Mouse (Mus musculus) ES-E14 (cell line): ENCODE results near the gene Wwtr1. TPM values are rescaled to one million over a fixed set of nuclear protein-coding genes. Genes with fewer than 3 reads are reported as not detected.

ENCODE experiments used
- DNase-seq: peaks from one replicate; pipeline ENCODE4 v3.0.0-alpha.2; 2013; ENCODE audit warnings: low read depth, low spot score
- H3K27ac ChIP-seq: 2 replicates; pipeline ENCODE4 v1.5.1; 2012; ENCODE audit warnings: low read depth, mild to moderate bottlenecking, low read length, moderate library complexity, mixed read lengths; ENCODE audit not compliant: poor library complexity, insufficient read depth, severe bottlenecking
- H3K36me3 ChIP-seq: 2 replicates; pipeline ENCODE4 v1.6.1; 2012; ENCODE audit warnings: mild to moderate bottlenecking, low read length, moderate library complexity, mixed read lengths; ENCODE audit not compliant: control insufficient read depth, poor library complexity, insufficient read depth, severe bottlenecking
- H3K4me1 ChIP-seq, 2 experiments: fragments of 150-350 bp in 1 of 2; sonication (generic) in 1 of 2; 2 replicates each; pipeline ENCODE4 v1.6.1; 2012; ENCODE audit warnings: low read length in 2 of 2, mild to moderate bottlenecking in 1 of 2, mixed read lengths in 1 of 2; ENCODE audit not compliant: control insufficient read depth in 2 of 2, insufficient read depth in 2 of 2, poor library complexity in 1 of 2
- H3K4me3 ChIP-seq, 2 experiments: fragments of 150-350 bp in 1 of 2; sonication (generic) in 1 of 2; 2 replicates each; pipeline ENCODE4 v1.5.1; 2012; ENCODE audit warnings: low read length in 2 of 2, low read depth in 1 of 2, mild to moderate bottlenecking in 1 of 2, mixed read lengths in 1 of 2; ENCODE audit not compliant: insufficient read depth in 1 of 2, poor library complexity in 1 of 2, severe bottlenecking in 1 of 2
- H3K9ac ChIP-seq: 2 replicates; pipeline ENCODE4 v1.6.1; 2012; ENCODE audit warnings: low read depth, mild to moderate bottlenecking, low read length, mixed read lengths; ENCODE audit not compliant: poor library complexity, insufficient read depth, severe bottlenecking
- H3K9me3 ChIP-seq: fragments of 150-350 bp; sonication (generic); 2 replicates; pipeline ENCODE4 v1.6.1; 2012; ENCODE audit warnings: low read depth, mild to moderate bottlenecking, low read length; ENCODE audit not compliant: control insufficient read depth, insufficient read depth
- CHD2 ChIP-seq: IDR thresholded peaks from 2 replicates; pipeline ENCODE4 v1.6.1; 2014; ENCODE audit warnings: mild to moderate bottlenecking, low read depth, low read length, inconsistent platforms
- HCFC1 ChIP-seq: IDR thresholded peaks from 2 replicates; pipeline ENCODE4 v1.6.1; 2012; ENCODE audit warnings: low read length, inconsistent platforms, borderline replicate concordance; ENCODE audit not compliant: insufficient read depth
- MAFK ChIP-seq: IDR thresholded peaks from 2 replicates; pipeline ENCODE4 v1.6.1; 2014; ENCODE audit warnings: mild to moderate bottlenecking, low read depth, low read length, inconsistent platforms; ENCODE audit not compliant: insufficient read depth
- ZC3H11A ChIP-seq: IDR thresholded peaks from 2 replicates; pipeline ENCODE4 v1.6.1; 2012; ENCODE audit warnings: low read depth, mild to moderate bottlenecking, inconsistent platforms, low read length, borderline replicate concordance
- ZNF384 ChIP-seq: IDR thresholded peaks from 2 replicates; pipeline ENCODE4 v1.6.1; 2012; ENCODE audit warnings: low read depth, low read length, inconsistent platforms
- in situ Hi-C, 2 experiments: fragments of 600-800 bp; cut with MboI; formaldehyde crosslinking; loops; one replicate each; pipeline ENCODE4 v1.15.1; 2025; ENCODE audit warnings: low sequenced_read_pairs in 2 of 2, inconsistent platforms in 1 of 2; ENCODE audit not compliant: unreplicated experiment in 2 of 2
- total RNA-seq: library from RNA; depleted of rRNA; stranded (reverse); fragments of 300-350 nt; gene quantifications from 2 replicates; pipeline ENCODE4 v1.2.3, GENCODE M21; 2012

Gene Wwtr1
- total RNA-seq, 1 experiment = 20.0 TPM

DNA sequence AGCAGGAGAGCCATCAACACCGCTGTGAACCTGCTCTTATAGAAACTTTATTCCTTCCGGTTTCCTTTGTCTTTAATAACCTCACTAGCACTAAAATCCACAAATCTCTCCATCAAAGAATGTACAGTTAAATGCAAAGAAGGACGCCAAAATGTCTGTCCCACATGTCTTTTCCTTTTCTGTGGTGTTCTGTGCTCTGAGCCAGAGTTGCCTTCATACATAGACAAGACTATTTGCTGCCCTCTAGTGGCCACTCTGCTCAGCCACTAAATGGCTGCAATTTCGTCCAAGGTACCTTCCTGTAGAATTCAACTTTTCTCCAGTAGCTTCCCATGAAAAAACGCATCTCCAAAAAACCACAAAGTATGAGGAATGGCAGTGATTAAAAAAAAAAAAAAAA is 127.3 kb downstream of the Wwtr1 start:
- no peak for TF ChIP-seq HCFC1
- TF ChIP-seq ZC3H11A = peak; percentile 62; the same call in 1 of the 2 replicates
- TF ChIP-seq ZNF384 = 0 out of 2 replicates have a peak, but pooled peaks have one; percentile 5
- Histone ChIP-seq H3K4me3 (no peak overlapping the region), H3K9ac (no peak overlapping the region), H3K36me3 (no peaks in the 10 kb centered on the region), H3K27ac (no peak overlapping the region), H3K9me3 (no peaks in the 10 kb centered on the region), H3K4me1 (no peaks in the 10 kb centered on the region)
- in situ Hi-C loops = no loop called here
- peak; percentile 47 for DNase-seq

DNA sequence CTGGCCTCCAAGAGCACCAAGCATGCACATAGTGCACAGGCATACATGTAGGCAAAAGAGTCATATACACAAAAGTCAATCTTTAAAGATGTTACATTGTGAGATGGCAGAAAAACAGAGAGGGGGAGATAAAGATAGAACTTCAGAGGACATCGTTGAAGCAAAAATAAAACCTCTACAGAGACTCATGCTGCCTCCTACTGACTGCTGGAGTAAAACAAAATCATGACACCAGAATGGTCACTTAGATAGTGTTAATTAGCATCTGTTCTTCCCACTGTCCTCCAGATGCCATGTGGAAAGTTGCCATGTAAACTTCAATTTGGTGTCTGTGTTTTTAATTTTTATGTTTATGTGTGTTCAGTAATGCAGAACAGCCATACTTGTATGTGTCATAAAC is 127.8 kb downstream of the Wwtr1 start:
- no peak for DNase-seq
- no peak overlapping the region for H3K9ac ChIP-seq
- no peaks in the 10 kb centered on the region for H3K4me1 ChIP-seq
- H3K27ac ChIP-seq = no peak overlapping the region
- no peaks in the 10 kb centered on the region for H3K9me3 ChIP-seq
- no peak for TF ChIP-seq ZC3H11A
- no peak for TF ChIP-seq ZNF384
- no peak for TF ChIP-seq CHD2
- TF ChIP-seq HCFC1 = no peak
- TF ChIP-seq MAFK = no peak
- H3K36me3 ChIP-seq = no peaks in the 10 kb centered on the region
- in situ Hi-C loops = no loop called here
- no peak overlapping the region for H3K4me3 ChIP-seq

DNA sequence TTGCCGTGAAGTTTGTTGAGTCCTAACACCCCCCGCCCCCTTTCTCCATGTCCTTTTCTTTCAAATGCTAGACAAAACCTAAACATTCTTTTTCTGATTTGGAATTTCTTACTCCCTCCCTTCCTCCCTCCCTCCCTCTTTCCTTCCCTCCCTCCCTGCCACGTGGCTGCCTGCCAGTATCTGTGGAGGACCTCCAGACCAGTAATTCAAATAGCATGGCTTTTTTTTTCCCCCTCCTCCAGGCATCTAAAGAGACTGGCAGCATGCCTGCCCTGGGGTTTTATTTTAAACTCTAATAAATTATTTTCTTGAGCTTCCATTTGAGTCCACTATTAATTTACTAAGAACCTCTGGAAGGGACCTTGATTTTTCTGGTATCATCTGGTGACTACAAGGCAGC is 130.0 kb downstream of the Wwtr1 start:
- Histone ChIP-seq H3K9me3 (no peaks in the 10 kb centered on the region), H3K4me1 (no peaks in the 10 kb centered on the region), H3K9ac (no peak overlapping the region), H3K36me3 (no peaks in the 10 kb centered on the region), H3K4me3 (no peak overlapping the region), H3K27ac (no peak overlapping the region)
- no peak for TF ChIP-seq ZNF384
- TF ChIP-seq CHD2 = no peak
- TF ChIP-seq MAFK = no peak
- TF ChIP-seq ZC3H11A = no peak
- no peak for TF ChIP-seq HCFC1
- no peak for DNase-seq
- in situ Hi-C loops = no loop called here

DNA sequence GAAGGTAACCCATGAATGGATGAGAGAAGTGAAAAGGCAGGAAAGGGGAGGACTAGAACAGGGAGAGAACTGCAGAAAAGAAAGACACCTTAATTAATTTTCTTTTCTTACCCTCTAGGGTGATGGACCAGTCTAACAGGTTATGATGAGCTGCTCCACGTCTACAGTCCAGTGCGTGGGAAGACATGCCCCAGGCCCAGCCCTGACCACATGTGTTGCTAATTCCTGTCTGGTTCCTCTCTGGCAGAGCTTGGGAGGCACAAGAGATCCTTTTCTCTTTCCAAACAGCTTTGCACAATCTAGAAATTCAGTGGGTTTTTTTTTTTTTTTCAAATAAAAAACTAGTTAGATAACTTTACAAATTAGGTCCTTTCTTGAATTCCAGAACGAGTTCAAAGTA is 134.8 kb downstream of the Wwtr1 start:
- DNase-seq = no peak
- Histone ChIP-seq H3K4me1 (no peaks in the 10 kb centered on the region), H3K4me3 (no peak overlapping the region), H3K36me3 (no peaks in the 10 kb centered on the region), H3K27ac (no peak overlapping the region), H3K9ac (no peak overlapping the region), H3K9me3 (no peaks in the 10 kb centered on the region)
- TF ChIP-seq CHD2 = no peak
- in situ Hi-C loops = no loop called here

DNA sequence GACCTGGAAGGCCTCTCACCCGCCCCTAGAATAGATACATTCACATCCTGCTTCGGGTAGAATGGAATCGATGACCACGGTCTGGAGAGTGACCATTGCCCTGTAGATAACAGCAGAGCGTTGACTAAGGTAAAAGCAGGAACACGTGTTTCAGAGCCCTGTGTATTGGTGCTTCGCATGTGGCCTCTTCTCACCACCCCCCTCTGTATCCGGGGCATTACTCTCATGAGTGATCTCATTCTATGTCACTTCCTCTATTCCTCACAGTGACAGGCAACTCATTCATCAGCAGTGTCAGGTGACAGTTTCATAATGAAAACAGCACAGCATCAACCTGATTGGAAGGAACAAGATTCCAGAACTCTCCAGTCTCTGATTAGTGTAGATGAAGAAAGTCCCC is 140.3 kb downstream of the Wwtr1 start:
- H3K36me3 ChIP-seq = no peaks in the 10 kb centered on the region
- DNase-seq = no peak
- TF ChIP-seq ZC3H11A (no peak), MAFK (no peak), CHD2 (no peak), HCFC1 (no peak), ZNF384 (no peak)
- in situ Hi-C loops = no loop called here
- no peaks in the 10 kb centered on the region for H3K9me3 ChIP-seq
- no peak overlapping the region for H3K27ac ChIP-seq
- no peaks in the 10 kb centered on the region for H3K4me1 ChIP-seq
- no peak overlapping the region for H3K4me3 ChIP-seq
- H3K9ac ChIP-seq = no peak overlapping the region
